Mouse (Mus musculus): ENCODE data around the gene Thada.
"Not testable (repeated sequence)": the region's sequence is repeated elsewhere in the genome, so short reads cannot be mapped to it uniquely, and the experiment has no call there.

GRCm38 (mm10) chr17:84218841-84219240 lies 247.2 kb downstream of the Thada start:
- not testable (repeated sequence) for TF ChIP-seq POLR2A (IDR thresholded peaks at IDR 0.05; ENCODE audit: insufficient read depth, low read depth, low read length); CTCF (IDR thresholded peaks at IDR 0.05); EP300 (IDR thresholded peaks at IDR 0.05; ENCODE audit: insufficient read depth, low read depth, low read length)

All from heart, adult 2 months (tissue).